Mouse (Mus musculus) thymus, adult 2 months (tissue): ENCODE data around the gene Ewsr1.

Source experiments
- CTCF ChIP-seq: fragments of 200-500 bp; IDR thresholded peaks from 2 replicates; pipeline ENCODE4 v1.5.1; 2012; ENCODE audit warnings: mild to moderate bottlenecking, control low read depth, low read length, moderate library complexity, borderline replicate concordance; ENCODE audit not compliant: control insufficient read depth, poor library complexity, insufficient read depth; ENCODE audit errors: extremely low read depth
- POLR2A ChIP-seq: fragments of 200-500 bp; IDR thresholded peaks from 2 replicates; pipeline ENCODE4 v1.6.1; 2012; ENCODE audit warnings: mild to moderate bottlenecking, low read length, control low read depth, moderate library complexity; ENCODE audit not compliant: control insufficient read depth, poor library complexity, insufficient read depth; ENCODE audit errors: extremely low read depth

GRCm38 (mm10) chr11:5129035-5129480 lies 30.0 kb upstream of the Ewsr1 start:
- TF ChIP-seq CTCF (no peak), POLR2A (no peak)
